Mouse (Mus musculus) spleen, adult 18-20 months (tissue): ENCODE data around the gene Tmem234.

ENCODE experiments used
- DNase-seq, 2 experiments: peaks; one replicate each; pipeline ENCODE4 v3.0.0; 2022; ENCODE audit warnings: mixed read lengths in 2 of 2

The Tmem234 gene

DNA sequence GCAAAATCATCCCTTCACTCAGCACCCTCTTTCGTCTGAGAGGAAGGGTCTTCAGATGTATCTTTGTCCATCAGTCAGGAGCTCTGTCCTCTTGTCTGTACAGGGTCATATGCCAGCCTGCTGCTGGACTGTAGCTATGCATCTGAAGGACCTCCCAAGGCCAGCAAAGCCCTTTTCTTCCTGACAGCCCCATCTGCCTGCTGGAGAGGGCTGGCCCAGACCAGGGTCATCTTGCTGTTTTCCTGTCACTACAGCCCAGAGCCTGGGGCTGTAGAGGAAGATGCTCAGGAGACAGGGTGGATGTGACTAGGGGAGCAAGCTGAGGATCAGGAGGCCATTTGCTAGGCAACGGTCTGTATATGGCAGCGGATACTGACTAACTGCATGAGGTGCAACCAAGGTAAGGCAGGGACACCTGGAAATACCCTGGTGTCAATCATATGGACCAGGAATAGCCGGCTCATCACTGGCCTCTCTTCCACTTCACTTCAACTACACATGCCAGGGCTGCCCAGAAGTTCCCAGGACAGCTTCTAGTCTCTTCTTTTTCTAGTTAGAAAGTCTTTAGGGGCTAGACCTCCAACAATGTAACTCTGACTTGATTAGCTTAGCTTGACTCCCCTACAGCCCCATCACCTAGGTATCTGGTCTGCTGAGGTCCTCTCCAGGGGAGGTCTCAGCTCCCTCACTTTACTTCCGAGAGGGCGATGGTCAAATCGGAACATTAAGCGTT is 22.5 kb downstream of the Tmem234 start:
- DNase-seq, result no peak

DNA sequence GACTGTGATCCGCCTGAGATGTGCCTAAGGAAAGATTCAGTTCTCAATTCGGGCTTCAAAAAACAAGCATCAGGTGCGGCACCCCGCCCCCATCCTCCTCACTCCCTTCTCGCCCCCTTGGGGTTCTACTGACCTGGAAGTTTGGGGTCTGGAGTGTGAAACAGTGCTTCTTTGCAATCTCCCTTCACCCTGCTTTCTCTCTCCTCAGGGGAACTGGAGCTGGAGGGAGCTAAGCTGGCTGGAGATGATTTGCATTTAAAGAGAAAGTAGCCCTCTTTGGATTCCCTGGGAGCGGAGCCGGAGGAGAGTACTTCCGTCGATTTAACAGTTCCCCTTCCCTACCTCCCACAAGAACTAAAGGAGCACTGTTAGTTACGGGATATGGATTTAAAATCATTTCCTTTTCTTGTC is 23.2 kb downstream of the Tmem234 start, which contains the start of gene Ccdc28b:
Ccdc28b (minus strand) TSS at position 267 of the 411 bp plus-strand sequence.
- peak in 1 of 2 experiments; percentile 19 for DNase-seq

DNA sequence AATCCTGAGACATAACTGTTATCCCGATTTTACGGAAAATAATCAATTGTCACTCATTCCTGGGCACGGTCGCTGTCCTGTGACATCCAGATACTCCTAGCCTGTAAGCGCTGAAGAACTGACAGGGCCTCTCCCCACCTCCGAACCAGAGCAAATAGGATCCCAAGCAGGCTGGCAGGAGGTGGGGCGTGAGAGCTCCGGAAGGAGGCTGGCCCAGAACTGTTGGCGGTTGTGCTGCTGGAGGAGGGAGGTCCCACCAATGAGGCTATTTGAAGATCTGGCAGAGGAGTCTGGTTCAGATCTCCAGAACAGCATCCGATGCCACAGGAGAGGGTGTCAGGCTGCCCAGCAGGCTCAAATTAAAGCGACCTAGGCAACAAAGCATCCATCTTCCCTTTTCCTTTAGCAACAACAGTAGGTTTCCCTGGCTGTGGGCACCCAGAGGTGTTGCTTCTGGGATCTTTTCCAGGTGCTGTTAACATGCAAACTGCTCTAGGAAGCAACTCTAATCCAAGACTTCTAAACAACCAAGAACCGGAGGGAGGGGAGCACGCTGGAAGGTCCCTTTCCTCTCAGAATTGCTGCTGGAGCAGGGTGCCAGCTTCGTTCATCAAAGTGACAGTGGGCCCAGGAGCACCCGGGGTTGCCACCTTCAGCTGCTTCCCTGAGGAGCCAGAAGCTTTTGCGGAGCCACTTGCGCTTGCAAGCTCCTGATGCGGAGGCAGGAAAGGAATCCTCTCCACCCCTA is 24.0 kb downstream of the Tmem234 start:
- DNase-seq, result peak; percentile 60 to 69

DNA sequence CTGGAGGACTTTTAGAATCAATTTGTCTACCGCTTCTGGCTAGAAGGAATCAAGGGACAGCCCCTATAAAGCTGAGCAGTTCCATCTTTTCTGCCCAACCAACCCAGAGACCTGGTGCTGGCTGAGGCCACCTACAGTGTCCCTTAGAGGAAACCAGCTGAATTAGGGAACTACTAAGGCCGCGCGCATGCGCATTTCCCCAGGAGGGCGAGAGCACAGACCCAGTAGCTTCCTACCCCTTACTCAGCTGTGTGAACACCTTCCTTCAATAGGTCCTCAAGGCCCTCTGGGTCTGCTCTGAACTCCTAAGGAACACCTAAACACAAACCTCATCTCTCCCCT is 24.5 kb downstream of the Tmem234 start:
- peak; percentile 69 to 75 for DNase-seq

DNA sequence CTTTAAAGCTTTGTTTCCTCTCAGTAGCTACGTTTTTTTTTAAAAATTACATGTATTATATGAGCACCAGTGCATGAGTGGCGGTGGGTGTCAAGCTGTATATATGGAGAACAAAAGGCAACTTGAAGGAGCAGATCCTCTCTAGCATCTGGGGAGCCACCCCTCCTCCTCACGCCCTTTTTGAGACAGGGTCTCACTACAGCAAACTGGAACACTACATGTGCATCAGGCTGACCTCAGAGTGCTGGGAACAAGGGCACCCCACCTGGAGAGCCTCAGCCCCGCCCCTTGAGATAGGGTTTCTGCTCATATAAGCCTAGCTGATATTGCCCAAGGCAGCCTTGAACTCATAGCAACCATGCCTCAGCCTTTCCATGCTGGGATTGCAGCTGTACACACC is 25.0 kb downstream of the Tmem234 start:
- no peak for DNase-seq

DNA sequence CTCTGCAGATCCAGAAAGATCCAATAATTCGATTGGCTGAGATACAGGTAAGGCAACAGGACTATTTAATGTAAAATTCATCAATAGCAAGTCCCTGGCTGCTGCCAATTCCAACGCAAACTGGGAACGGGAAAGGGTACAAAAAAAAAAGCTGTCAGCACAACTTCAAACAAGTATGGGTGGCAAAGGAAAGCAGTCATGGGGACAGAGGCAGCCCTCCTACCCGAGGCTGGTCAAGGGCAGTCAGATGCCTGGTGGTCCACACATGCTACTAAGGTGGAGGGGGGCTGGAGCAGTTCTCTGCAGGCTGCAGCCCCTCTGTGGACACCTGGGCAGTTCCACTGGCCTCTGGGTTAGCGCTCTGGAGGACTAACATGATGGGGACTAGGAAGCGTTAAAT is 25.6 kb downstream of the Tmem234 start:
- DNase-seq, result no peak

DNA sequence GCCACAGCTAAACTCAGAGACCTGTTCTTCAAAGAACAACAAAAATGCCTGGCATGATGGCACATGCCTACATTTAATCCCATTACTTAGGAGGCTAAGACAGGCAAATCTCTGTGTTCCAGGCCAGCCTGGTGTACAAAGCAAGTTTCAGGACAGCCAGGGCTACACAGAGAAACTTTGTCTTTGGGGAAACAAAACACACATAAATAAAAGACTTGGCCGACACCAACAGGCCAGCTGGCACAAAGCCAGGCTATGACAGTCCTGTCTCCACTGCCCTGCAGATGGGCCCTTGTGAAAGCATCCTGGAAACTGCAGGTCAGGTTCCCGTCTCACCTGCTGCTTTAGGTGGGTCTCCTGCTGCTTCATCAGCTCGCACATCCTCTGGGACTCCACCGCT is 30.5 kb downstream of the Tmem234 start:
- no peak for DNase-seq

DNA sequence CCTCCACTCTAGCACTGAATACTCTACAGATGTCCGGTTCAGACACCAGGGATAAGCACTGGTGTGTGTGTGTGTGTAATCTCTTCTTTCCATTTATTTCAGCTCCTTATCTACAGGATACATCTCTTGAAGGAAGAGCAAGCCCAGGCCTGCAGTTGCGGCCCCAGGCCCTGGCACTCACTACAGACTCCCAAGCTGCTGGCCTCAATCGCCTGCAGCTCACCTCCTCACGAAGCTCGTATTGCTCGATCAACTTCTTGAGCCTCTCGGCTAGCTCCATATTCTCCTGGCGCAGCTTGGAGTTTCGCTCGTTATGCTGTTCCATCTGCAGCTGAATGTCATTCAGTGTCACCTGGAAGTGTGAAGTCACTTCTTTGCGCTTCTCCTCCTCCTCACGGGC is 31.4 kb downstream of the Tmem234 start:
- no peak for DNase-seq

DNA sequence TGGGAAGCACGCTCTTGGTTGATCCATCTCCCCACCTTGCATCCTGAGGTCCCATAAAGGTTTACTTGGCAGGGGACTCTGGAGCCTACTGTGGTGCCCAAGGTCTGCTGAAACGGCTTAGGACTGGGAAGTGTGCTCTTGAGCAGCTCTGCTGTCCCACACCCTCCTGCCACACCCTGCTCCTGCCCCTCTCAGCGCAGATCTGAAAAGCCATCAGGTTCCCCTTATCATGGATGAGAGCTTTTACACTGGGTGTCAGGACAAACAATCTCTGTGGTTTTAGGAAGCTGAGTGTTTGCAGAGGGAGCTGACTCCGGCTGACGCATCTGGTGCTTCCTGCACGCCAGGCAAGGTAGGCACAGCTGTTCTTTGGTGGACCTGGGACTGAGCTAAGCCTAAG is 33.4 kb downstream of the Tmem234 start:
- DNase-seq, result no peak

DNA sequence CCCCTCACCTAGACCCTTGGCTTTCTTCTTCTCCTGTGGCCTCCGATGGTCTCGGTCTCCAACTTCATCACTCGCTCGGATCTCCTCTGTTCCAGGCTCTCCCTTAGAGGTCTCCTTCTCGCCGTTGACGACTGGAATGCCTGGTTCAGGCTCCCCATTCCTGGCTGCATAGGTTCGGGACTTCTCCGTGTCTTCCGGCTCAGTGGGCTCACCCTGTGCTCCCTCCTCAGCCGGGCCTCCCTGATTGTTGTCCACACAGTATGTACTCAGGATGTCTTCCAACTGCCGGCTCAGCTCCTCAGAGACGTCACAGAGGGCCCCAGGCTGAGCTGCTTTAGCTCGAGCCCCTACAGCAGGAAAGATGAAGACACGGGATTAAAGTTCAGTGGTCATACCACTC is 38.8 kb downstream of the Tmem234 start:
- DNase-seq, result no peak

DNA sequence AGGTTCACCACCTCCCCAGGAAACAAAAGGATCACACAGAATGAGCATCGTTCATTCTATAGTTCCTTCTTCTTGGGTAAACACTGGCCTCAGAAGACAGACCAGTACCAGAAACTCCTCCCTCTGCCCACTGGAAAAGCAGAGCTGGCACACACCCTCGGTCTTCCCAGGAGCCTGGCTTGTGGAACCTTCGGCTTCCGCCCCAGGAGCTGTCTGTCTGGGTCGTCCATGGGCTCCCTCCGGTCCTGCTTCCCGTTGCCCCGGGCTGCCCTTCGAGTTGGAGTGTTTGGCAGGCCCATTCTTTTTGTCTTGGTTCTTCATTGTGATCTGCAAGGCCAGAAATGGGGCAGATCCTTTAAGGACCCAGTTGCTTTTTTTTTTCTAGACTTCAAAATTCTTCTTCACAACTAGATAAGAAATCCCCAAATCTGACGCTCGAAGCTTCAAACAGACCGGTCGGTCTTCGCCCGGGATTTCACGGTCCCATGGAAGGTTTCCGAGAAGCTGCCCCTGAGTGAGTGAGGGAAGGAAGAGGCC is 39.7 kb downstream of the Tmem234 start:
- no peak for DNase-seq

DNA sequence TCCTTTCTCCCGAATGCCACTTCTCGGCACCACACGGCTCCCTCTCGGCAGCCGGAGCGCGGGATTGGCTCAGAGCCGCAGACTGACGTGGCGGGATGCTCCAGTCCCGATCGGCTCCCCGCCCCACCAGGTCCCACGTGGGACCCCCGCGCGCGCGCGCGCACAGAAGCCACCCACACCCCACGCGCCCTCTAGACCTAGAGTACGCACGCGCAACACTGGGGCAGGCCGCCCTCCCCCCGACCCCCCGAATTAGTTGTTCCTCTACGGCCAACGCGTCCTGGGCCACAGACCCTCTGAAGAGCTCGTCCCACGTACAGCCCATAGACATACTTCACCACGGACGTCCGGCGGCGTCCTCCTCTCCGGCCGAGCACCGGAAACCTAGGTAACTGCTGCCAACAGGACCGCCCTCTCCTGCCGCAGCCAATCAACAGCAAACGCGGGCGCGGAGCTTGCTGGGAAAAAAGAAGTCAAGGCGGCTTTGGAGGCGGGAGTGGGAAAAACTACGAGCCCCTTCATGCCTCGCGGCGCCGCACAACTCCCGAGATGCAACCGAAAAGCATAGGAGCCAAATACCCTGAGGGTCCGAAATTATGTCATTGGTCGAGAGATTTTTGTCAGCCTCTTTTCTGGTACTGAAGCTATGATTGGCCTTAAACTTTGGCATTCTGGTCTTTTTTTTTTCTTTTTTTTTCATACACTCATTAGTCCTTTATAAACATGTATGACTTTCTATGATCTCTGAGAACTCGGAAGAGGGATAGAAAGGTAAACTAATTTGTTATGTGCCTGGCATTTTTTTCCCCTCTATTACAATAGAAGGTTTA is 40.4 kb downstream of the Tmem234 start, which contains the start of gene Txlna:
Txlna (minus strand) TSS at position 428 of the 830 bp plus-strand sequence.
- DNase-seq, result peak; percentile 91 to 92

DNA sequence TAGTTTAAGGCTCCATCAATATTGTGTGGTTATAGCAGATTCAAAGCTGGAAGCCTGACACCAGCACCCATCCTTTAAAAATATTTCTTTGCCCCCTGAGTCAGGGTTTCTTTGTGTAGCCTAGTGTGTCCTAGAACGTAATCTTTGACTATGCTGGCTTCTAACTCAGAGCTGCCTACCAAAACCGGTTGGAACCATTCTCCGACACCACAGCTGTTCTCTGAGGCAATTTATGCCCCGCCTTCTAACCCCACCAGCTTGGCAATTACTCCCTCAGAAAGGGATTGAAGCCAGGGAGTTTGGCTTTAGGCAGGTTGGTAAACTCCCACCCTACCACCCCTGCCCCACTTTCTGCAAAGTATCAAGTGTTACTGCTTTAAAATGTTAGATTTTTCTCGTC is 41.3 kb downstream of the Tmem234 start:
- DNase-seq, result no peak

DNA sequence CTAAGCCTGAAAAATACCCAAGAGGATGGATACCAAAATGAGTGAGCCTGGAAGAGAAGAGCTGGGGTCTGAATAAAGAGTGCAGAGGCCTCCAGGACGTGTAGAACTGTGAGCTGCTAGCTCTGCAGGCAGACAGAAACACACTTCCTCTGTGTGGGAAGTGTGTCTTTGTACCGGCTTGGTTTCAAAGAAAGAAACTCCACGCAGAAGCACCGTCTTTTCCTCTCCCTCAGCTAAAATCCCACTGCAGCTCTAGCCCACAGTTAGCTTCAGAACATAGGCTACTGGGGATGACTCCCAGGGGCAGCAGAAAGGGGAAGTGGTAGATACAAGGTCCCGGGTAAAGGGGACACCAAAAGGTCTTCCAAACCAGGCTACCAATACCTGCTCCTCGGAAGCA is 44.7 kb downstream of the Tmem234 start:
- DNase-seq, result no peak

DNA sequence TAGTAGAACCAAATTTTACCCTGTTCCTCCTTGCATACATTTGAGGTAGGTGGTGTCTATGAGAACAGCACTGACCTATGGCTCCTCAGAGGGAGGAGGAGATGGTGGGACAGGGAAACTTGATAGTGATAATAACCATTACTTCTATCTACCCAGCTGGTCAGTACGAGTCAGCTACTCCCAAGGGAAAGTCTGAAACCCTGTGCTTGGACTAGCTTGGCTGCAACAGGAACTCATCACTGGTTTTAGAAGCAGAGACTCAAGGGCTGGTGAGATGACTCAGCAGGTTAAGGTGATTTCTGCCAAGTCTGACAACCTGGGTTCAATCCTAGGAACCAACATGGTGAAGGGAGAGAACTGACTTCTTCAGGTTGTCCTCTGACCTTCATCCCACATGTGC is 48.2 kb downstream of the Tmem234 start:
- DNase-seq, result no peak

DNA sequence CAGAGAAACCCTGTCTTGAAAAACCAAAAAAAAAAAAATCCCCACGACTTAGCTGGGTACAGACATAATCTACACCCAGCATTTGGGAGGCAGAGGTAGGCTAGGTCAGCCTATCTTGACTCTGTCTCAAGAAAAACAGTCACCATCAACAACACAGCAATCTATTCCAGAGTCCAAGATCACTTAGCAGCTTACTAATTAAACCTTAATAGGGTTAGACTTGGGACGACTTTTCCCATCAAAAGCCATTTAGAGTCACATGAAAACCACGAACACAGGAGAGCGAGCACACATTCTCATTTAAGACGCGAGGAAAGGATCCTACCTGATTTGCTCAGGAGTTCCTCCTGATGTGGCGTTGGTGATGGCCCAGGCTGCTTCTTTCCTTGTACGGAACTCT is 49.9 kb downstream of the Tmem234 start:
- no peak for DNase-seq

DNA sequence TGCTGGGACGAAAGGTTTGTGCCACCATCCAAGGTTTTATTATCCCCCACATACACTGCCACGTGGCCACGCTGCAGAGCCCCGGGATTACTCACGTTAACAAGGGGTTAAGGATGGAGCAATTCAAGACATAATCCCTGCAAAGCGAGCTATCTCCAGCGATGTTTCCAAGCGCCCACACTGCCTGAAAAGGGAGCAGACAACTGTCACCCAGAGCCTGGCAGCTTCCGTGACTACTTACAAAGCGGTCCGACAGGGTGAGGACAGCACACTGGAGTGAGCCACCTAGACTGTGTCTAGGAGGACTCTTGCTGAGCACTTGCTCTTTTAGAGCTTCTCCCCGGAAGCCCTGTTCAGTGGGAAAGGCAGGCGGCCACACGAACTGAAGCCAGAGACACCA is 54.3 kb downstream of the Tmem234 start:
- DNase-seq, result no peak

DNA sequence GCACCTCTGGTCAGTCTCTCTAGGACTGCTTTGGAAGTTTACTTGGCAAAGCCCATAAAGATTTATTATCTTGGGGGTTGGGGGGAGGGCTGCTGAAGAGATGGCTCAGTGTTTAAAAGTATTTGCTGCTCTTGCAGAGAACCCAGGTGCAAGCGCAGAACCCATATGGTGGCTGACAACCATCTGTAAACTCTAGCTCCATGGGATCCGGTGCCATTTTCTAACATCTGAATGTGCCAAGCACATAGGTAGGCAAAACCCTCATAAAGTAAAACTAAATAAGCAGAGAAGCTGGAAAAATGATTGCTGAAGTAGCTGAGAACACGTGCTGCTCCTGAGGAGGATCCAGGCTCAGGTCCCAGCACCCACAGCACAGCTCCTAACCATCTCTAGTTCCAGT is 61.1 kb downstream of the Tmem234 start:
- DNase-seq, result no peak

DNA sequence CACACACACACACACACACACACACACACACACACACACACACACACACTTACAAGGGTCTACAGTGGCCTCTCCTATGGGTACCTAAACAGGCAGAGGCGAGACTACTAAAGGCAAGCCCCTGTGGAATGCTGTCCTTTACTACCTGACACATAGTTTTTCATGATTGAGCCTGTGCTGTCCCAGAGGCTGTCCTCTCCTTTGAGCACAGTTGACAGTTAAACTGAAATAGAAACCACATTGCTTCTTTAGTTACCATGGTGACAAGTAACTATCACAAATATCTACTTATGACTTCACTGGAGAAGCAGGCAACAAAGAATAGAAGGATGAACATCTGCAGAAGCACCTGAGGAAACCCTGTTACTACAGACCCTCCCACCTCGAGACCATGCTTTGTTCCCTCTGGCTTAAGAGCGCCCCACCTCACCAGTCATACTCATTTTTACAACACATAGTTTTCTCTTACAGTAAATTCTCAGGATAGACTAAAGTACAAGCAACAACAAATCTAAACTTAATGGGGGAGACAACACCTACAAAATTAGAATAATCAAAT is 61.9 kb downstream of the Tmem234 start:
- no peak for DNase-seq

DNA sequence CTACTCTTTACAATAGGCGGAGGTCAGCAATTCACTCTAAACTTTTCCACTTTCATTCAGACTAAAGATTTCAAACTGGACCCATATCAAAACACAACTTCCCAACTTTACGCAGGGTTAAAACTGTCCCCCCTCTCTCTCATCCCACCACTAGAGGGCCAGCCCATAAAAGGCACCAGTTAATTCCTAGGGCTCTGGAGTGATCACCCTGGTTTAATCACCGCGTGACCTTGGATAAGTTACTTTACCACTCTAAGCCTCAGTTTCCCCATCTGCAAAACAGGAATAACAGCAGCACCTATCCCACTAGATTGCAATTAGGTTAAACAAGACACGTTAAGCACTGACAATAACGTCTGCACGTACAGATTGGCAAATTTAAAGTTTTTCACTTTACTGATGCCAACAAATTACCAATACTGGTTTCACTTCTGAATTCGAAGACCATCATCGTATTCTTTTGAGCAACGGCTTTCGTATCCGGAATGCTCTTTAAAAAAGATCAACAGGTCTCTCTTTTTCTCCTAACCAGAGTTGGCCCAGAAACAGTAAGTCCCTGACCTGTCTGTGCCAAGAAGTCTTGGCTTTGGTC is 71.1 kb downstream of the Tmem234 start:
- peak in 1 of 2 experiments; percentile 47 for DNase-seq

DNA sequence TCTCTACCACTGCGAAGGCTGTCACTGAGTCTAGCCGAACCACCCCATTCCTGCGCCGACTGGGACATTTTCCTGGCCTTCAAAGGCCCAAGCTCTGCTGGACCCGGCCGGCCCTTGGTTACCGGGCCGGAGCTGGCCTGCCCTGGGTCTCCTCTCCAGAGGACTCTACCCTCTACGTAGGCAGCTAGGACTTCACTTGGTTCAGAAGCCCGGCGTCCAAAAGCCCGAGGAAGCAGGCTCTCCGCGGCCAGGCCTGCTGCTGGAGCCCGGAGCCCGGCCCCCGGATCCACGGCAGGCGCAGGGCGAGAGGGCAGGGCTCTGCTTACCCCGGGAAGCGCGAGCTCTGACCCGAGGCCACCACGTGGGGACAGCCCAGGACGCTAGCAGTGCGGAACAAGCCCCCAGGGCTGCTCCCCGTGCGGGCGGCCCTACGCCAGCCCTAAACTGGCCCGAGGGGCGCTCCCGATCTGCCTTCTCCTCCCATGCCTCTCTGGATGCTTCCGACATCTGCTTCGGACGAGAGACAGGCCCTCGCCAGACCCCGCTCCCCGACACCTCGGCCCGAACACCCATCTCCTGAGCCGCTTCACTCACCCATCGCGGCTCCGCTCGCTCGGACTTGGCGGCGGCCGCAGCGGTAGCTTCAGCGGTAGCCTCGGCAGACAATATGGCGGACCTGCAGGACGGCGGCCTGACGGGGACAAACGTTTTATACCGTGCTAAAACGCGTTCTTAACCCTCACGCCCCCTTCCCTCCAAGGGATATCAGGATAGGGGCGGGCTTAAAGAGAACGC is 71.8 kb downstream of the Tmem234 start, which contains the start of gene Kpna6:
Kpna6 (minus strand) TSS at position 685 of the 795 bp plus-strand sequence.
- DNase-seq, result peak; percentile 66 to 86
